Mouse (Mus musculus) hindbrain, postnatal 0 days (tissue): ENCODE measurements at regions not wholly inside any gene's neighbourhood (a gene's known extent, or its start where the extent isn't known, plus 50 kb on each side); places are given as distances from the start of the nearest gene placed in this dataset.

Source experiments
- ATAC-seq: fragments of 200-750 bp; cut with Nextera tagmentation; 2 replicates; pipeline ENCODE4 v1.8.0; 2017; ENCODE audit warnings: mild to moderate bottlenecking, moderate TSS enrichment, moderate library complexity
- DNase-seq: peaks from one replicate; pipeline ENCODE4 v3.0.0-alpha.2; 2015; ENCODE audit warnings: low spot score
- H3K27ac ChIP-seq: fragments of 300-500 bp; sonication (generic); 2 replicates; pipeline ENCODE4 v1.5.1; 2014; ENCODE audit warnings: mild to moderate bottlenecking
- H3K27me3 ChIP-seq: fragments of 300-500 bp; sonication (generic); 2 replicates; pipeline ENCODE4 v1.6.1; 2014; ENCODE audit warnings: low read length, mixed read lengths; ENCODE audit not compliant: insufficient read depth
- H3K36me3 ChIP-seq: fragments of 300-500 bp; sonication (generic); 2 replicates; pipeline ENCODE4 v1.6.1; 2014; ENCODE audit warnings: low read length, mixed read lengths; ENCODE audit not compliant: insufficient read depth
- H3K4me1 ChIP-seq: fragments of 300-500 bp; sonication (generic); 2 replicates; pipeline ENCODE4 v1.6.1; 2014; ENCODE audit warnings: antibody characterized with exemption, low read length, mixed read lengths; ENCODE audit not compliant: insufficient read depth
- H3K4me2 ChIP-seq: fragments of 300-500 bp; sonication (generic); 2 replicates; pipeline ENCODE4 v1.6.1; 2014; ENCODE audit warnings: low read depth, mild to moderate bottlenecking, low read length, moderate library complexity, mixed read lengths
- H3K4me3 ChIP-seq: fragments of 300-500 bp; sonication (generic); 2 replicates; pipeline ENCODE4 v1.5.1; 2014; ENCODE audit warnings: low read length
- H3K9ac ChIP-seq: fragments of 300-500 bp; sonication (generic); replicated peaks from 2 replicates; pipeline ENCODE4 v1.6.1; 2014; ENCODE audit warnings: mild to moderate bottlenecking, low read length, moderate library complexity, mixed read lengths
- H3K9me3 ChIP-seq: fragments of 300-500 bp; sonication (generic); 2 replicates; pipeline ENCODE4 v1.6.1; 2016; ENCODE audit warnings: low read length, mixed read lengths
- CTCF ChIP-seq: IDR thresholded peaks from 2 replicates; pipeline ENCODE4 v1.5.1; 2016; ENCODE audit warnings: antibody characterized with exemption, control low read depth, low read depth
- WGBS: fragments of 180-500 bp; shearing (Covaris S2); extraction: QIAGEN DNeasy Blood & Tissue Kit; methylation state at CpG from one replicate; pipeline ENCODE4 v1.1.7; 2014; 5-methylcytosine and 5-hydroxymethylcytosine counted together

DNA sequence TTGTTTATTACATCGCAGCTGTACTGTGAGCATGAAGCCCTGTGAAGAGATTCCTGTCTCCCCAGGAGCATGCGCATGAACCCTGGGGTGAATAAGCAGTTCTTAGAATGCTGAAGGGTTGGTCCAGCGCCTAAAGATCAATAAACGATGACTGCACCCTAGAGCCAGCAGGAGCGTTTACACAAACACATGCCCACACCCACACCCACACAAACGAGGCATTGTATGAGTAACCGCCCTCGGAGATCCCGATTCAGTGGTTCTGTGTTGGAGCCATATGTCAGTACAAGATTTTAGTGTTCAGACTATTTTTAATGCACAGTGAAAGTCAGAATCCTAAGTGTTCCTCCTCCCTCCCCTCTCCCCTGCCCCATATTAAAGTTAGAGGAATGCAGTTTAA is 57.3 kb downstream of the Edn1 start:
- DNase-seq = no peak
- Histone ChIP-seq H3K27ac (no peak overlapping the region), H3K27me3 (no peaks in the 10 kb centered on the region), H3K4me3 (no peak overlapping the region), H3K4me1 (no peaks in the 10 kb centered on the region), H3K4me2 (no peak overlapping the region), H3K9me3 (no peaks in the 10 kb centered on the region), H3K36me3 (no peaks in the 10 kb centered on the region), H3K9ac (no peak overlapping the region)
- 85% methylated on average over 9 of the region's 9 CpGs for WGBS
- TF ChIP-seq CTCF = no peak
- ATAC-seq = no peak

DNA sequence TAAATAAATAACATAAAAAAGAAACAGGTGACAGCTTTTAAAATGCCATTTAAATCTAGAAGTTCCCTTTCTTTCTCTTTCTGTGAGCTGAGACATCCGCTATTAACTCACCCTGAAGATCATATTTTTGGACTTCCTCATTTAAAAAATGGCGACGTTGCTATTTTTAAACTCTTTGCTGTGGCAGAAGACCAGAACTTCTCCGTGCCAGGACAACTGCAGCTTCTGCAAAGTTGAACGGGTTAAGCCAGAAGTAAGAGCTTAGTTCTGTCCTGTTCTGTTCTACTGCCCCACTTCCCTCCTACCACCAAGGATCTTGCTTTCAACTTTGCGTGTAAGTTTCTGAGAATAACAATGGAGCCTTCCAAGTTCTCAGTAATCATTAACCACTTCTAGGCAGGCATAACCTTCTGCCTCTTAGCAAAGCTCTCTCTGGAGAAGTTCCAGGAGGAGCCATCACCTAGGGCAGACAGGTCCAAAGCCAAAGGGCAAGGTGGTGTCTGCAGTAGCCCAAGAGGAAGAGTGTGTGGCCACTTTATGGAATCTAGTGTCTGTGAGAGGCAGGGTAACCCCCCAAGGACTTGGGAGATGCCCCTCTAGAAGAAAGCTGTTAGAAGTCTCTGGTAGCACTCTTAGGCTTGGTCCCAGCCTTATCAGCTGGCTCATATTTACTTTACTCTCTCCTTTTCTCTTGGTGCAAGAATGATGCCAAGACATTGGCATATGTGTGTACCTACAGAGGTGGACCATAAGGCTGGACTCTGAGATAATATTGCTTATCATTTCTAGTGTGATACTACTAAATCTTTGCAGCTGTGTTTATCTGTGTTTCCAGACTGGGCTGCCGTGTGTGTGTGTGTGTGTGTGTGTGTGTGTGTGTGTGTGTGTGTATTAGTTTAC is 66.6 kb downstream of the Edn1 start:
- WGBS = 84% methylated on average over 7 of the region's 7 CpGs
- Histone ChIP-seq H3K4me1 (no peaks in the 10 kb centered on the region), H3K9ac (no peak overlapping the region), H3K4me2 (no peak overlapping the region), H3K9me3 (no peaks in the 10 kb centered on the region), H3K27ac (no peak overlapping the region), H3K4me3 (no peak overlapping the region), H3K36me3 (no peaks in the 10 kb centered on the region), H3K27me3 (no peaks in the 10 kb centered on the region)
- TF ChIP-seq CTCF = no peak
- no peak for ATAC-seq
- DNase-seq = no peak

DNA sequence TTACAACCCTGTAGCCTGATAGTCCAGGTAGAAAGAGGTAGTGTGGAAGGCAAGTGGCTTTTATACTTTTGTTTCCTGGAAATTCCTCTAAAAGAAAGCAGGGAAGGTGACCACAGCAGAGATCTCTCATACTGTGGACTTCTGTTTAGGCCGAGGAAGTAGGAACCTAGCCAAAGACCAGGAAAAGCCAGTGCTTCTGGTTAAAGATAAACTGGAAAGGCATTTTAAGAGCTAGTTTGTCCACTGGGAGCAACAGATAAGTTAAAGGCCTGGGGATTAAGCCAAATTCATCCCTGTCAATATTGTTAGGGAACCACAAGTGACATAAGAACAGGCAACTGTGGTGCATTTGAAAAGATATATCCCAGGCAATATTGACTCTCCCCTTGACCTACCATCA is 68.5 kb downstream of the Edn1 start:
- Histone ChIP-seq H3K36me3 (no peaks in the 10 kb centered on the region), H3K4me3 (no peak overlapping the region), H3K27ac (no peak overlapping the region), H3K4me2 (no peak overlapping the region), H3K27me3 (no peaks in the 10 kb centered on the region), H3K4me1 (no peaks in the 10 kb centered on the region), H3K9ac (no peak overlapping the region), H3K9me3 (no peaks in the 10 kb centered on the region)
- DNase-seq = no peak
- 80% methylated on average over 1 of the region's 1 CpGs for WGBS
- TF ChIP-seq CTCF = no peak
- no peak for ATAC-seq

DNA sequence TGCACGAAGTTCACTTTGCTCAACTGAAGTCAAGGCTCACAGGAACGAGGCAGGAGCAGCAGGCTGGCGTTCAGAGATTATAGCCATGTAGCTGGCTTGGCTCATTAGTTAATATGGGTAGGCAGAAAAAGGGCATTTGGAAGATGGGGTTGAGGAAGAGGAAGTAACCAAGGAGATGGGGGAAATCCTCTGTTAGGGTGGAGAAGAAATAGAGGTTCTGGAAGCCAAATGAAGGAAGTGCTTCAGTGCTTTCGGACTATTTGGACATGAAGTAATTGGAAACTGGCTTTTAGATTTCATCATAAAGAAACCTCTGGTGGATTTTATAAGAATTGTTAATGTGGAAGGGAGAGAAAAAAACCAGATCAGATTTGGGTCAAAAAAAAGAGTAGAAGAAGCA is 70.9 kb downstream of the Edn1 start:
- 86% methylated on average over 4 of the region's 4 CpGs for WGBS
- no peak for ATAC-seq

DNA sequence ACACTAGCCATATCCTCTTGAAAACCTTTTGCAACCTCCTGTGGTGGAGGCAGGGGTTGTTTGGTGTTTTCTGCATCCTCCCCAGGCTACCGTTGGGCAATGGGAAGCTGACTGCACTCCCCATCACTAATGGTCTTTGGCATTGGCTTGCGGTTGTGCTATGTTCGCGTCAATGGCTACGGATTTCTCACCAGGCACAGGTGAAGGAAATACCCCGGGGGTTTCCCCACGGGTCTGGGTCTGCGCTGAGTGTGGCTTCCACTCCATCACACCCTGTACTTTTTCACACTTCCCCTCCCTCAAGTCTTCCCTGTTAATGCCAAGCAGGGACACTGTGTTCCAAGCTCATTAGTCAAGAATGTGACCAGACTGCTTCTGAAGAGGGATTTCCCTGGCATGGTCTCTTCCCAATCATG is 72.9 kb downstream of the Edn1 start:
- Histone ChIP-seq H3K36me3 (no peaks in the 10 kb centered on the region), H3K9ac (no peak overlapping the region), H3K9me3 (no peaks in the 10 kb centered on the region), H3K27ac (no peak overlapping the region), H3K4me2 (no peak overlapping the region), H3K4me3 (no peak overlapping the region), H3K4me1 (no peaks in the 10 kb centered on the region), H3K27me3 (no peaks in the 10 kb centered on the region)
- DNase-seq (no peak), ATAC-seq (no peak)
- 84% methylated on average over 8 of the region's 8 CpGs for WGBS
- no peak for TF ChIP-seq CTCF

More for the DNA sequence above, 70.9 kb downstream of the Edn1 start:
- Histone ChIP-seq H3K27ac (no peak overlapping the region), H3K4me2 (no peak overlapping the region), H3K9me3 (no peaks in the 10 kb centered on the region), H3K4me3 (no peak overlapping the region), H3K36me3 (no peaks in the 10 kb centered on the region), H3K9ac (no peak overlapping the region), H3K4me1 (no peaks in the 10 kb centered on the region), H3K27me3 (no peaks in the 10 kb centered on the region)
- no peak for DNase-seq
- TF ChIP-seq CTCF = no peak

DNA sequence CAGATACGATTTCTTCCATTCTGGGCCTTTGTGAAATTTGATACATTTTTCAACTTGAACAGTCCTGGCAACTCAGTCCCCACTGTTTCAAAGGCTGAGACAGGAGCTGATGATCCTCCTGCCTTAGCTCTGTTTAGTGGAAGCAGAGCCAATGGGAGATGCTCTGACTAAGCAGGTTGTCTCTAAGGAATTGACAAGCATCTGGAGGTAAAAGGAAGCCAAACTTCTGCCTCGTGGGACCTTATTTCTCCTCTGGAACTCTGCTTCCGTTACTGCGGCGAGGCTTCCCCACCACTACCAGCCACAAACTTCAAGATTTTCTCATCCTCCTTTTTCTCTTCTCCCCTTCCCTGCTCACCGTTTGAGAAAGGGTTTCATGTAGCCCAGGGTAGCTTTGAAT is 78.4 kb downstream of the Edn1 start:
- no peaks in the 10 kb centered on the region for H3K9me3 ChIP-seq
- WGBS = 82% methylated on average over 6 of the region's 6 CpGs
- ATAC-seq (no peak), DNase-seq (no peak)
- H3K4me2 ChIP-seq = no peak overlapping the region
- TF ChIP-seq CTCF = no peak
- no peak overlapping the region for H3K27ac ChIP-seq
- H3K4me3 ChIP-seq = no peak overlapping the region
- no peaks in the 10 kb centered on the region for H3K4me1 ChIP-seq
- H3K36me3 ChIP-seq = no peaks in the 10 kb centered on the region
- no peaks in the 10 kb centered on the region for H3K27me3 ChIP-seq
- H3K9ac ChIP-seq = no peak overlapping the region

DNA sequence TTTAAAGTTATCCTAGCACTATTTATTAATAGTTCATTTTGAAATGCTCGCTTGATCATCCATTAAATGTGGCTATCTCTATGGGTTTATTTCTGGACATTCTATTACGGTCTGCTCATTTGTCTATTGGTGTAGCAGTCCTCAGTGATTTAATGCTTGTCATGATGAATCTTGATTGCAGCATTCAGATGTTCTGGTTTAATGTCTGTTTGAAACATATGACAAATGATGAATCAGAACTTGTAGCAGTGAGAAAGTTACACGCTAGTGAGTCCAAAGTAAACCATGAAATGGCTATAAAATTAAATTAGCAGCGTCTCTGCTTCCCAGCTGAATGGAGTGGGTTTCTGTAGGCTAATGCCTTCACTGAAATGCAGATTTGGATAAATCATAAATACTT is 81.8 kb downstream of the Edn1 start:
- WGBS = 84% methylated on average over 4 of the region's 4 CpGs
- DNase-seq (no peak), ATAC-seq (no peak)
- Histone ChIP-seq H3K4me2 (no peak overlapping the region), H3K27me3 (no peaks in the 10 kb centered on the region), H3K9ac (no peak overlapping the region), H3K4me1 (no peaks in the 10 kb centered on the region), H3K4me3 (no peak overlapping the region), H3K36me3 (no peaks in the 10 kb centered on the region), H3K9me3 (no peaks in the 10 kb centered on the region), H3K27ac (no peak overlapping the region)
- TF ChIP-seq CTCF = no peak
